Mouse (Mus musculus) frontal cortex, postnatal 36 days (tissue): Measurements from ENCODE around the gene Fam173b.
A peak's percentile ranks its signal among the peaks of the same experiment; 100 is the strongest.

Experiments
- DNase-seq, 2 experiments: peaks; one replicate each; pipeline ENCODE4 v3.0.0; 2022; ENCODE audit warnings: low spot score in 2 of 2

Fam173b gene

DNA sequence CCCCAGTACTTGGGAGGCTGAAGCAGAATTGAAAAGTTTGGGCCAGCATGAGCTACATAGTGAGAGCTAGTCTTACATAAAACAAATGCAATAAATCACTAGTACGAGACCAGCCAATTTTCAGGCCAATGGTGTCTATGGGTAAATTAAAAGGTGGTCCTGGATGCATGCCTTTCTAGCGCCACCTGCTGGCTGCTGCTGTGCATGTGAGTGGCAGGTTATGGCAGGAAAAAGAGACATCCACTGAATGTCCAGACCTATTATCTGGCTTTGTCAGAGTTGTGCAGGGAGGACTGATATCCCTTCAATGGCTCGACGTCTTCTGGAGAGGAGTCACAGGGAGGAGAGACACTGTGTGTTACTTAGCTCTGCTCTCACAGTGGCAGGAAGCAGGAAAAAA is 15.1 kb upstream of the Fam173b start:
- peak; percentile 86 to 93 for DNase-seq

DNA sequence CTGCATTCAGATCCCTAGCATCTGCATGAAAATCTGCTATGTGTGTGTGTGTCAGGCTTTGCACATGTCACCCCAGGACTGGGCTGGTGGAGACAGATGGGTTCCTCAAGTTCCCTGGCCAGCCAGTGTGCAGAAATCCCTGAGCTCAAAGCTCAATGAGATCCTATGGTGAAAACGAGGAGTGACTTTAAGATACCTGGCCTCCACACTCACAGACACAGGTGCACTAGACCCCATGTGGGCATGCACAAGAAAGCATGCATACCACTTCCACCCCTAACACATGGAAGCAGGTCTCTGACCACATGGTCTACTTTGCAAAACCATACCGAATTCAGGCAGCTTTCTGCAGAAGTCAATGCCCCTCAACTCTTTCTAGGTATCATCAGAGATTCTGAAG is 13.9 kb upstream of the Fam173b start:
- DNase-seq = no peak

DNA sequence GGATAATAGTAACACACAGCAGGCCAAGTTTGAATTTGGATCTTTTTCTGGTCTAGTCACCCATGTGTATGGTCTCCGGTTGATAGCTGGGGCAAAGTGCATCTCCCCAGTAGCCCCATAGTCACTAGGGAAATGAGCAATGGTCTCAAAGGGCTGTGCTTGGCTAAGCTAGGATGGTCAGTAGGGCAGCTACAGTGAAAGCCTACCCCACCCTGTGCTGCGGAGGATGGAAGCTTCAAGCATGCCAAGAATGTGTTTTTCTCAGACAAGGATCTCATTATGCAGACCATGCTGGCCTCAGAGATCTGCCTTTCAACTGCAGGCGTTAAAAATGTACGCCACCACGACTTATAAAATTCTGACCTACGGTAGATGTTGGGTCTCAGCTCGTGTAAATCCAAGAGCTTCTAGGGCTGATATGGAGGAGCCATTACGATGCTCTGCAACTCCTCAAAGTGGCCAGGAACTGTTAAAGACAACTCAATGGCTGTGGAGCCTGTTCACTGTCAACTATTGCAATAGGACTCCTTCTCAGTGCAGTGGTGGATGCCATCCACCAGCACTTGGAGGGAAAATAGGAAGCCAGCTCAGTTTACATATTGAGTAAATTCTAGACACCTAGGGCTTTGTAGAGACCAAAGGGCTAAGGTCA is 12.5 kb upstream of the Fam173b start:
- no peak for DNase-seq

DNA sequence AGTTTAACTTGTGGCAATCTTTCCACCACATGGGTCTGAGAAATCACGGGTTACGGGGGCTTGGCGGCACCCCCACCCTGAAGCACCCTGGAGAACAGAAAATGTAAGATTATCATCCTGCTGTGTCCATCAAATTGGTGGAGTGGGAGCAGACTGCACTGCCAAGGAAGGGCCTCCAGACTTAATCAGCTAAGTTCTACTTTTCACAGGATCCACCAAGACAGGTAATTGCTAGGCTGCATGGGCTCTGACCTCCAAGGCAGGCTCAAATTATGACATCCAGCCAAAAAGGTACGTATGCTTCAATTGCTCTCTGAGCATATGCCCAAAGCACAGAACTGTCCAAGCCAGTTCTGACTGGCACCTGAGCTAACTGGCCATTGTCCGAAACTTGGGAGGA is 11.5 kb upstream of the Fam173b start:
- no peak for DNase-seq

DNA sequence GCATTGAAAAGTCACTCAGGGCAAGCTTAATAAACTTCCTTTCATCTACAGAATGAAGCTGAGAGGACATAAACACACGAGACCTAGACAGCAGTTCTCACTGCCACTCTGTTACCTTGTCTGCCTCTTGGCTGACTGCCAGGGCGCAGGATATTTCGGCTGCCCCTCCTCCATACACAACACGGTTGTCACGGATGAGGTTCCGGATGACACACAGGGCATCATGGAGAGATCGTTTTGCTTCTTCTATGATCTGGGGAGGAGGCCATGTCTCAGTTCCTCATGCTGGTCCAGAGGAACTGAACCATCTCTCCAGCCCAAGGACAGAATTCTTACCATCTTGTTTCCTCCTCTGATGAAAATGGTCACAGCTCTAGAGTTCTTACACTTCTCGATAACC is 9.1 kb upstream of the Fam173b start:
- no peak for DNase-seq

DNA sequence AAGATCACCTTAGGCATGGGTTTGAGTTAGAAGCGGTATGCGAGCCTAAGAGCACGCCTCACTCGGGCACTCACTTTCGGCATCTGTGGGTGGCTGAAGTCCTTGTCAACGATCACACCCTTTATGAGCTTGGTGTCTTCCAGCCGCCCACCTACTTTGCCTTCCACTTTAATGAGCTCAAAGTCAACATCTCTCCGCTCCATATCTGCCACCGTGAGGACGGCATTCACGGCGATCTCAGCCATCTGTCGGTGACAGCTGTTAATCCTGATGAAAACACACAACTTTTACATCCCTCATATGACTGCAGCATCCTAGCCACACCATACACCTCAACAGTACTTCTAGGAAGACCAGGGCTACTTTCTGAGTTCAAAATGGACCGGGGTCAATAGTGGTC is 7.4 kb upstream of the Fam173b start:
- DNase-seq = peak in 1 of 2 experiments; percentile 38

DNA sequence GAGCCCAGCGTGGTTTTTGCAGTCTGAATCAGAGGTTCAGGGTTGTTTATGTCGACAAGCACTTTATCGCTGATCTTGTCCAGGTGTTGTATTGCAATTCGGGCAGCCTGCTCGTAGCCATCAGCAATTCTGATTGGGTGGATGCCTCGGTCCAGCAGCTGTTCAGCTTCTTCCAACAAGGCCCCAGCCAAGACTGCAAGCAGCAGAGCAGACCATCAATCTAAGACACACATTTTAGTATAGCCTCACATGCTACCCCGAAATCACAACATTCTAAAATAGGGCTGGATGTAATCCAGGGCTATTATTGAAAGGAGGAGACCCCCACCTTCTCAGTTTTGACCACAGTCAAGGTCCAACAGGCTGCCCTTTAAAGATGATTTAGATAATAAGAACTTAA is 6.0 kb upstream of the Fam173b start:
- DNase-seq = no peak

DNA sequence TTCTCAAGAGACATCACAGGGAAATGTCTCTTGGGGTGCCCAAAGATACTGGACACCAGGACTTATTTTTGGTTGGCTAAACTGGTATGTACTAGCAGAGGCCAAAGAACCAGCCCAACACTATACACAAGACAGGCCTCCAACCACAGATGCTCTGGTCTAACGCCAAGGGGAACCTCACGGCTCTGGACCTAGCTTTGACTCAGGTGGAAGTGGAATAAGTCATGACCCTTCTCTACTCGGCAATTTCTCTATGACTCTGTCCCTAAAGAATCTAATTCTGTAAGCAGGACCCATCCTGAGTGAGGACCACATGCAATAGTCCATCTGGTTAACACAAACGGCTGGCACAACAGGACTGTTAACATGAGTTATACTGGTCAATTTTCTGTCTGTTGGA is 1.8 kb upstream of the Fam173b start:
- DNase-seq = no peak

DNA sequence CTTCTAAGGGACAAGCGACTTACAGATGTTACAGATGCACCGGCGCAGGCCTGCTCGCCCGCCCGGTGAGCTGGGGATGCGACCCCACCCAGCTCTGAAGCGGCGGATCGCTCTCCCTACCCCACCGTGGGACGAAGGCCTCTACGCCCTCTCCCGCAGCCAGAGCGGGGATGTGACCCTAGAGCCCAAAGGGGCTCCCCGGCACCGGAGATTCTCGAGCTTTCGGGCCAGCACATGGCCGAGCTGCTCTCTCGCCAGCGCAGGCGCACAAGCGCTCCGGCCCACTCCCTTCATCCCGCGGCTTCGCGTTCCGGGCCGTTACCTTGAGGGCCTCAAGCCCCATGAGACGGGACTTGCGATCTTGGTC is 390 bp upstream of the Fam173b start:
- no peak for DNase-seq

DNA sequence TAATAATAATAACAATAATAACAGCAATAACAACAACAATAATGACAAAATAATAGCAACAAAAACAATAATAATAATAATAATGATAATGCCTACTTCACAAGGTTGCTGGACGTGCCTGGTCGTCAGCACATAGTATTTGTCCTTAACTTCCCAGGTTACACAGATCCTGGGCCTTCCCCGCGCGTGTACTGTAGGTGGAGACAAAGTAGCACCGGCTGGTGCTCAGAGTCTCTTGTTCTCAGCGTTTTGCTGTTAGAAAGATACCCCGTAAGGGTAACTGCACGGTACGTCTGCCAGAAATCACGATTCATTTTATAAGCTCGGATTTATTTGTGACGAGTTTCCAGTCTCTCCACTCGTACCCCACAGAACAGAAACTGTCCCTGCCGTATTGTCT is 774 bp downstream of the Fam173b start:
- peak in 1 of 2 experiments; percentile 63 for DNase-seq

DNA sequence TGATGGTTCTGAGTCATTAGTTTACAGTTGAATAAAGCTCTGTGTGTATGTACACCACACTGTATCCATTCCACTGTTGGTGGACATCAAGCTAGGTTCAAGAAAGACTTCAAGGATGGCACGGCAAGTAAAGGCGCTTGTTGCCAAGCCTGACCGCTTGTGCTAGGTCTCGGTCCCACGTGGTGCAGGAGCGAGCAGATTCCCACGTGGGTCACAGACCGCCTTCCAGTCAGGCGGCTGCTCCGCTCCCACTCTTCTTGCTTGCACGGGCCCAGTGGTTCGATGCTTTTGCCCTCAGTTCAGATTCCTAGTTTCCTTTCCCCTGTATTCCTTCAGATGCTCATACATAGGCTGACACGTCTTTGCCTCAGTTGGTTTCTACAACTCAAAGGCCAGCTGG is 1.5 kb downstream of the Fam173b start:
- DNase-seq = no peak

DNA sequence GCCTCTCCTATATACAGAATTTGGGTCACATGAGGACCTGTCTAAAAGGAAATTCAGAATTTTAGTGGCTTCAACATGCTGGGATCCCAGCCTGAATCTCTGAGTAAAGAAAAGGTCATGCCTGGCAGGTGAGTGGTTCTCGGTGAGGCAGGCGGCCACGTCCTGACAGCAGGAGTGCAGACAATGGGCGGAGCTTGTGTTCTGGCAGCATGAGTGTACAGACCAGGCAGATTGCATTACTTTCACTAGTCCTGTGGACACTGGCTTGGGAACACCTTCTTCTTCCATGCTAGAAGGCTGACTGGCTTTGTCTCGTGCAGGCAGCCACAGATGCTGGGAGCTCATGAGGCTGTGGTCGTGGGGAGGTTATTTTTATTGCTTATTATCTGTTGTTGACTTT is 5.2 kb downstream of the Fam173b start:
- no peak for DNase-seq

DNA sequence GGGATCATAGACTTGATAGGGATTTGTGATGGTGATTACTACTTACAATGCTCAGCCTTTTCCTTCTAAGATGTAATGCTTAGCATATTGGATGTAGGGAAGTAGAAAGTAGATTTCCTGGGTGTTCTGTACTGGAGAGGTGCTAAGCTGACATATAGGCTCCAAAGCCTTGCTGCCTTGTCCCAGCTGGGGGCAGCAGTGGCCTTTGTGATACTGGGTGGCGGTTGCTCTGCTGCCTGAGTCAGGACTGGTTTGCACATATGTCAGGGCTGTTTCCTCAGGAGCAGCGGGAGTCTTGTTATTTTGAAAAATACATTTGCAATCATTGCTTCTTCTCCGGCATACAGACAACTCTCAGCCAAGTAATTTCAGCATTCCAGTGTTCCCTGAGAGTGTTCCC is 9.4 kb downstream of the Fam173b start:
- DNase-seq = no peak

DNA sequence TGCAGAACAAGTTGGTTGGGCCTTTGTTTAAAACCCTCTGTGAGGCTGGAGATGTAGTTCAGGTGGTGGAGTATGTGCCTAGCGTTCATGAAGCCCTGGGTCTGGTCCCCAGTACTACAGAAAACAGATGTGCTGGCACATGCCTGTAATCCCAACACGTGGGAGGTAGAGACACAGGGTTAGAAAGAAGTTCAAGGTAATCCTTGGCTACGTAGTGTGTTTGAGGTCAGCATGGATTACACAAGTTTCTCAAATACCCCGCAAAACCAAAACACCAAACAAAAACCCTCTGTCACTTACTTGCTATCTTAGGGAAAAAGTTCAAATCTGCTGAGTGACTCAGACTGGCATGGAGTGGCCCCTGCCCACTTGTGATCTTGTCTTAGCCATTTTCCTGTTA is 10.3 kb downstream of the Fam173b start:
- no peak for DNase-seq

DNA sequence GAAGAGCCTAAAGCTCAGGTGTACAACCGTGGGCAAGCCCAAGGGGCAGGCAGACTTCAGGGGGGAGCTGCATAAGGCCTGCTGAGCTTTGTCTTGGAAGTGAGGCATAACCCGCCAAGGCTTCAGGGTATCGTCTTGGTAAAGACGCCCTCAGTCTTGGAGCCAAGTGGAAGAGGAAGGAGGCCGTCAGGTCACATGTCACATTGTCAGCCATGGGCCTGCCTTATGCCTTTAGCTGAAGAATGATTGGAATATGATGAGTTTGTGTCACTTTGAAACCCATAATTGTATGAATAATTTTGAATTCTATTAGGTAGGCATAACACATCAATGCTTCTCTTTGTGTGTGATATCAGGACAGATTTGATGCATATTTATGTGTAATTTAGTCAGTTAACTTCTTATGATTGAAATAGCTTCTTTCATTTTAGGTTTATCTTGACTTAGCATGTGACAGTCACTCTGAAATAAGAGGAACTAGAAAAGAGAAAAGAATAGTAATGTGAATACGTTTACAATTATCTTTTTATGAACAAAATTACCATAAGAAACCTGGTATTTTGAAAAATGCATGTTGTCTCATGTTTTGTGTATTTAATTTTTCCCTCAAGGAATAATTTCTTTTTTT is 12.3 kb downstream of the Fam173b start:
- no peak for DNase-seq

DNA sequence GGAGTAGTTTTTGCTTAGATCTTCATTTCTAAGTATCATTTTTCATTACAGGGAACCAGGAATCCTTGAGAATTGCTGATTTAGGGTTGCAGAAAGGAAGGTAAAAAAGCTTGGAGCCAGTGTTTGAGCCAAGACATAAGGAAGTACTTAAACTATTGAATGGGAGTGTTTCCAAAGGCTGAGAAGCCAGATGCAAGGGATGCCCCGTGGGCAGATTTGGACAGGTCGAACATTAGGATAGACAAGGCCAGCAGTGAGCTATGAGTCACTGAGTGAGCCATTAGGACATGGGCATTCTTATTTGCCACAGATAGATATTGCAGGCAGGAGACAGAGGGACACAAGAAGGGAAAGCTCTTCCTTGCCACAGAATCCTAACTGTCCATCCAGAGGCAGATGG is 13.0 kb downstream of the Fam173b start:
- DNase-seq = no peak

DNA sequence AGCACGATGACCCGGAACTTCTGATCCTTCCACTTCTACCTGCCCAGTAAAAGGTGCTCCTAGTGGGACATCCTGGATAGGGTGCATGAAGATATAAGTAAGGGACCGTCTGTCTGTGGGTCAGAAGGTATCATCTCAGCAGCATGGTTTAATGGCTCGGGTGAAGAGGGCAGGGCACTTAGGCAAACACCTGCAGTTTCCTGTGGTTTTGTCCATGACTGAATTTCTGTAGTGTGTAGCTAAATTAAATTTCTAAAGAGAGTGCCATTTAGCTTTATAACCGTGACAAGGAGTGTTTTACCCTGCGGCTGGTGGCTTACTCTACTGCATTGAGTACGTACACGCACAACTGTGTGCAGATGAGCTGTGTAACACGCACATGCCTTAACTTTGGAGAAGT is 15.6 kb downstream of the Fam173b start:
- no peak for DNase-seq

DNA sequence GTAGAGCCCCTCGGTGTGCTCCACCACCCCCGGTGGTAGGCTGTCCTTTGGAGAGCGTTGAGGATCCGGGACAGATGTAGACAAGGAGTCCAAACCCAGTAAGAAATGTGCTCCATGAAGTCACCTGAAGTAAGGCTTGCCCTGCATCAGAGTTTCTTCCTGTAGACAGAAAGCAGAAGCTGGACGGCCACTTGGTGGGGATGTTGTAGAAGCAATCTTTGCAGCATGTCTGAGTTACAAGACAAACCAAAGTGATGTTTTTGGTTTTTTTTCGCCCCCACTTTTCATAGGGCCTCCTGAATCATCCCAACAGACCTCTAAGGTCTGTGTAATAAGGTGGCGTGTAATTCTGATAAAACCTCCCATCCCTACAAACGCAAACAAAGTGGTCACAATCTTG is 17.9 kb downstream of the Fam173b start:
- DNase-seq = no peak

DNA sequence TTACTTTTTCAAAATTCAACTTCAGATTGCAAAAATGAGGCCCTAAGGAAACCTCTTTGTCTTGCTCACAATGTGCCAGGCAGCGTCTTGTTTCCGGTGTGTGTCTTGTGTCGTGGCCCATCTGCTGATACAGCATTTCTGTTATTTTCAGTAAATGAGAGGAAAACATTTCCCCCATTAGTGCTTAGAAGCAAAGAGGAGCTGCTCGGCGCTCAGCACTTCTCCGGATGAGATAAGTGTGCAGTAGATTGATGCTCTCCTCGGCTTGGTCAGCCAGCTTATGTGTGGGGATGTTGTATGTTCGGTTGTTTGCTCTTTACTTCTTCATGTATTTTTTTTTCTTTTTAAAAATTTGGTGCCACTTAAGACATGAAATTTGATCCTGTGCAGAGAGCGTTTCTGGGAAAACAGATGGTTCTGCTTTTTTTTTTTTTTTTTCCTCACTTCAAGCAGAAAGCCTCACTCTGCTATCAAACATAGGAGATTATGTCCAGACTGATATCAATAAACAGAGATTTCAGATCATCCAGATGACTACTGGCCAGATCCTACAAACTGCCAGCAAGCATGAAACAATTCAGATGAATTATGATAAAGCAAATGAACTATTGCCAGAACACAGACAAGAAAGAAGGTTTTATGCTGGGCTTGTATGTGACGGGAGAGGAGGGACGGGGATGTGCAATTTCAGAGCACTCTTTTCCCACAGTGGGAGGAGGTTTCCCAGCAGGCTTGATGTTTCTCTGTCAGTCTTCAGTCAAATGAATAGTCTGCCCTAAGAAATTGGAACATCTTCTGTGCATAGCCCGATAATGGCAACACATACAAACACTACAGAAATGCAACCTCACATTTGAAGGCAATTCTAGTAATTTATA is 25.9 kb downstream of the Fam173b start:
- no peak for DNase-seq

DNA sequence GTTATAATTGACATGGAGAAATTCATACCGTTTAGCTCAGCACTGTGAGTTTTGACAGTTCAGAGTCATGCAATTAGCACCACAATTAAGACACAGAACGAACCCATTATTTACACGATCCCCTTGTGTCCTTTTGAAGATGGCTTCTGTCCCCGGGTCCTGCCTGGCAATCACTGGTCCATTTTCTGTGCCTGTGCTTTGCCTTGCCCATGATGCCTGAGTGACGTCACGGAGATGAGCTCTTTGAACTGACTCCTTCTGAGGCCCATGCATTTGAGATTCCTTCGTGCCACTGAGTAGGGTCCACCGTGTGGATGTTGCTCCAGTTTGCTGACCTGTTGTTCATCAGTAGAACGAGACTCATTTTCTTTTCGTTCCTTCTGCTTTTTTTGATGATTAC is 26.5 kb downstream of the Fam173b start:
- DNase-seq = no peak

DNA sequence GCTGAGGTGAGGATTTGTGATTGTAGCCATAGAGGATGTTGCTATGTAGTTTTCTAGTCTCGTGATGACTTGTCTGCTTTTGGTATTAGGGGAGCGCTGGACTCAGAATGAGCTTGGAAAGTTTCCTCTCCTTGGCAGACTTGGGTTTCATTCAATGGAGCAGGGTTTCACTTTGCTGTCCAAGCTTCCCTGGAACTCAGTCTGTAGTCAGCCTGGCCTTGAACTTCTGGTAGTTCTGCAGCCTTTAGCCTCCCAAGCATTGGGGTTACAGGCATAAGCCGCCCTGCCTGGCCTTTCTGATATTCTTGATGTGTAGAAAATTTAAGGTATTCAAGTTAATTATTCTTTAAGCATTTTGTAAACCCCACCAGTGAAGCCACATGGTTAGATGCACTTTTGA is 27.9 kb downstream of the Fam173b start:
- no peak for DNase-seq

DNA sequence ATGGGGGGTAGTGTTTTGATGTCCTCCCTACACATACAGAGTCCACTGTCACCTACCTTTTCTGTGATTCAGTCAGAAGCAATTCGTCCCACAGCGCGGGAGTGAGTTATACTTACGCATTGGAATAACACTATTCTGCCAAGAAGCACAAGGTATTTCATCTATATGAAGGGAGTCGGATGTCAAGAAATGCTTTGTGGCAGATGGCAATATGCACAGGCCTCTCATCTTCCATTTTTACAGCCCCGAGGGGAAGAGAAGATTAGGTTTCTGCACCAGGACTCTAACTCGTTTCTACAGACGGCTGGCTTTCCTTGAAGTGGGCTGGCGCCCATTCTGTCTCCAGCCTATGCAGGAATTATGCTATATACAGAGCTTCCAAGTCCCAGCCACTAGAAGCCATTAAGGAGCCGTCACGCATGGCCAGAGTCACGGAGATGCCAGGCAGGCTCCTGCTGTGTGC is 29.8 kb downstream of the Fam173b start:
- no peak for DNase-seq

DNA sequence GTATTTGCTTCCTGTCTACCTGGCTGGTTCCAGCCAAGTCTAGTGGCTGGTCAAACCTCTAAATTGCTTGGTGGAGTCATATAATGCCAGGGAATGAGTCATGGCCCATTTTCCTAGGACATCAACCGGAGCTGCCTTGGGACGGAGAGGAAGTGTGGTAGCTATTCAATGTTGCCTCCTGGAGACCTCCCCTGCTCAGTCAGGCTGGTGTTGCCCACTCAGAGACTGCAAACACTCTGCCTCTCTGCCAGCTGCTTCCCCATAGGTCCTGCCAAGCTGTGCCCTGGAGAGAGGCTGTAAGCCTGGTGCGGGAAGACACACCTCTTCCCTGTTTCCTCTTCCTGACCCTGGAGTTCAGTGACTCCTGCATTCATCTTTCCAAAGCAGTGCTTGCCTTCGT is 30.8 kb downstream of the Fam173b start:
- no peak for DNase-seq
